Mouse (Mus musculus) kidney, embryonic 14.5 days (tissue): ENCODE measurements at regions not wholly inside any gene's neighbourhood (a gene's known extent, or its start where the extent isn't known, plus 50 kb on each side); places are given as distances from the start of the nearest gene placed in this dataset.

Experiments
- ATAC-seq: fragments of 200-750 bp; cut with Nextera tagmentation; 2 replicates; pipeline ENCODE4 v1.8.0; 2017; ENCODE audit warnings: moderate number of reproducible peaks, mild to moderate bottlenecking, moderate TSS enrichment, moderate library complexity; ENCODE audit not compliant: low FRiP score, low TSS enrichment
- H3K27ac ChIP-seq: fragments of 300-500 bp; sonication (generic); 2 replicates; pipeline ENCODE4 v1.5.1; 2014; ENCODE audit warnings: low read depth, mild to moderate bottlenecking, low read length, moderate library complexity, mixed read lengths
- H3K27me3 ChIP-seq: fragments of 300-500 bp; sonication (generic); 2 replicates; pipeline ENCODE4 v1.6.1; 2014; ENCODE audit warnings: mild to moderate bottlenecking, low read length; ENCODE audit not compliant: control insufficient read depth, insufficient read depth
- H3K36me3 ChIP-seq: fragments of 300-500 bp; sonication (generic); 2 replicates; pipeline ENCODE4 v1.6.1; 2014; ENCODE audit warnings: low read length, mixed read lengths; ENCODE audit not compliant: control insufficient read depth, insufficient read depth
- H3K4me1 ChIP-seq: fragments of 300-500 bp; sonication (generic); 2 replicates; pipeline ENCODE4 v1.6.1; 2014; ENCODE audit warnings: low read length, mixed read lengths; ENCODE audit not compliant: control insufficient read depth, insufficient read depth
- H3K4me2 ChIP-seq: fragments of 300-500 bp; sonication (generic); replicated peaks from 2 replicates; pipeline ENCODE4 v1.6.1; 2014; ENCODE audit warnings: low read depth, mild to moderate bottlenecking, low read length
- H3K4me3 ChIP-seq: fragments of 300-500 bp; sonication (generic); 2 replicates; pipeline ENCODE4 v1.5.1; 2014; ENCODE audit warnings: mild to moderate bottlenecking, low read length
- H3K9ac ChIP-seq: fragments of 300-500 bp; sonication (generic); 2 replicates; pipeline ENCODE4 v1.6.1; 2014; ENCODE audit warnings: low read depth, mild to moderate bottlenecking, low read length, moderate library complexity
- H3K9me3 ChIP-seq: fragments of 300-500 bp; sonication (generic); 2 replicates; pipeline ENCODE4 v1.6.1; 2016; ENCODE audit warnings: low read length; ENCODE audit not compliant: control insufficient read depth
- WGBS: fragments of 180-500 bp; shearing (Covaris S2); extraction: QIAGEN DNeasy Blood & Tissue Kit; methylation state at CpG from one replicate; pipeline ENCODE4 v1.1.7; 2014; 5-methylcytosine and 5-hydroxymethylcytosine counted together

GRCm38 (mm10) chr12:16304701-16305377 lies 305.9 kb downstream of the Lpin1 start:
- Histone ChIP-seq H3K36me3 (no peaks in the 10 kb centered on the region), H3K4me1 (no peaks in the 10 kb centered on the region), H3K9me3 (no peaks in the 10 kb centered on the region), H3K27ac (no peak overlapping the region), H3K9ac (no peak overlapping the region), H3K27me3 (no peaks in the 10 kb centered on the region), H3K4me2 (no peak overlapping the region), H3K4me3 (no peak overlapping the region)
- no peak for ATAC-seq
- 90% methylated on average over 9 of the region's 9 CpGs for WGBS

GRCm38 (mm10) chr12:16285061-16285460 lies 325.7 kb downstream of the Lpin1 start:
- no peaks in the 10 kb centered on the region for H3K4me1 ChIP-seq
- H3K4me3 ChIP-seq: no peak overlapping the region
- H3K27ac ChIP-seq: no peak overlapping the region
- no peak overlapping the region for H3K4me2 ChIP-seq
- no peak for ATAC-seq
- 75% methylated on average over 5 of the region's 5 CpGs for WGBS
- no peak overlapping the region for H3K9ac ChIP-seq
- no peaks in the 10 kb centered on the region for H3K36me3 ChIP-seq
- H3K9me3 ChIP-seq: 0 out of 2 replicates have a peak, but pooled peaks cover 3% of the 10 kb centered on the region
- no peaks in the 10 kb centered on the region for H3K27me3 ChIP-seq

- H3K4me2 ChIP-seq: no peak overlapping the region
- WGBS: 63% methylated on average over 2 of the region's 2 CpGs
These were observed 331.6 kb downstream of the Lpin1 start for GRCm38 (mm10) chr12:16279146-16279545.

GRCm38 (mm10) chr12:16277567-16278332 lies 333.0 kb downstream of the Lpin1 start:
- no peak overlapping the region for H3K4me2 ChIP-seq
- no peaks in the 10 kb centered on the region for H3K36me3 ChIP-seq
- no peaks in the 10 kb centered on the region for H3K27me3 ChIP-seq
- no peak overlapping the region for H3K27ac ChIP-seq
- H3K9me3 ChIP-seq: no peaks in the 10 kb centered on the region
- 78% methylated on average over 4 of the region's 4 CpGs for WGBS
- ATAC-seq: no peak
- no peaks in the 10 kb centered on the region for H3K4me1 ChIP-seq
- H3K4me3 ChIP-seq: no peak overlapping the region
- H3K9ac ChIP-seq: no peak overlapping the region

More at GRCm38 (mm10) chr12:16279146-16279545, 331.6 kb downstream of the Lpin1 start:
- Histone ChIP-seq H3K36me3 (no peaks in the 10 kb centered on the region), H3K9ac (no peak overlapping the region), H3K4me1 (no peaks in the 10 kb centered on the region), H3K9me3 (0 out of 2 replicates have a peak, but pooled peaks cover 3% of the 10 kb centered on the region), H3K27ac (no peak overlapping the region), H3K27me3 (no peaks in the 10 kb centered on the region), H3K4me3 (no peak overlapping the region)
- no peak for ATAC-seq

GRCm38 (mm10) chr12:16277144-16277543 lies 333.6 kb downstream of the Lpin1 start:
- Histone ChIP-seq H3K27ac (no peak overlapping the region), H3K4me3 (no peak overlapping the region), H3K9me3 (no peaks in the 10 kb centered on the region), H3K9ac (no peak overlapping the region), H3K36me3 (no peaks in the 10 kb centered on the region), H3K4me1 (no peaks in the 10 kb centered on the region), H3K27me3 (no peaks in the 10 kb centered on the region), H3K4me2 (no peak overlapping the region)
- ATAC-seq: no peak
- 79% methylated on average over 2 of the region's 2 CpGs for WGBS

GRCm38 (mm10) chr12:16276301-16276700 lies 334.5 kb downstream of the Lpin1 start:
- Histone ChIP-seq H3K27me3 (no peaks in the 10 kb centered on the region), H3K4me2 (no peak overlapping the region), H3K9me3 (no peaks in the 10 kb centered on the region), H3K27ac (no peak overlapping the region), H3K9ac (no peak overlapping the region), H3K36me3 (no peaks in the 10 kb centered on the region), H3K4me1 (no peaks in the 10 kb centered on the region), H3K4me3 (no peak overlapping the region)
- WGBS: 84% methylated on average over 4 of the region's 4 CpGs
- no peak for ATAC-seq

GRCm38 (mm10) chr12:16272441-16272840 lies 338.3 kb downstream of the Lpin1 start:
- Histone ChIP-seq H3K9ac (no peak overlapping the region), H3K36me3 (no peaks in the 10 kb centered on the region), H3K27me3 (no peaks in the 10 kb centered on the region), H3K4me1 (no peaks in the 10 kb centered on the region), H3K9me3 (no peaks in the 10 kb centered on the region), H3K4me3 (no peak overlapping the region), H3K4me2 (no peak overlapping the region), H3K27ac (no peak overlapping the region)
- ATAC-seq: no peak

GRCm38 (mm10) chr12:16270876-16271275 lies 339.9 kb downstream of the Lpin1 start:
- Histone ChIP-seq H3K27me3 (no peaks in the 10 kb centered on the region), H3K4me1 (no peaks in the 10 kb centered on the region), H3K36me3 (no peaks in the 10 kb centered on the region), H3K9ac (no peak overlapping the region), H3K9me3 (no peaks in the 10 kb centered on the region), H3K27ac (no peak overlapping the region), H3K4me2 (no peak overlapping the region), H3K4me3 (no peak overlapping the region)
- WGBS: 85% methylated on average over 7 of the region's 7 CpGs
- ATAC-seq: no peak

- Histone ChIP-seq H3K27me3 (no peaks in the 10 kb centered on the region), H3K36me3 (no peaks in the 10 kb centered on the region), H3K4me3 (no peak overlapping the region), H3K27ac (no peak overlapping the region), H3K4me1 (no peaks in the 10 kb centered on the region), H3K9me3 (no peaks in the 10 kb centered on the region), H3K4me2 (no peak overlapping the region), H3K9ac (no peak overlapping the region)
- no peak for ATAC-seq
- WGBS: 54% methylated on average over 4 of the region's 4 CpGs
These were observed 341.1 kb downstream of the Lpin1 start for GRCm38 (mm10) chr12:16269706-16270105.
